16 mouse cellular contexts compared by ENCODE assay signal in the genomic region with DNA sequence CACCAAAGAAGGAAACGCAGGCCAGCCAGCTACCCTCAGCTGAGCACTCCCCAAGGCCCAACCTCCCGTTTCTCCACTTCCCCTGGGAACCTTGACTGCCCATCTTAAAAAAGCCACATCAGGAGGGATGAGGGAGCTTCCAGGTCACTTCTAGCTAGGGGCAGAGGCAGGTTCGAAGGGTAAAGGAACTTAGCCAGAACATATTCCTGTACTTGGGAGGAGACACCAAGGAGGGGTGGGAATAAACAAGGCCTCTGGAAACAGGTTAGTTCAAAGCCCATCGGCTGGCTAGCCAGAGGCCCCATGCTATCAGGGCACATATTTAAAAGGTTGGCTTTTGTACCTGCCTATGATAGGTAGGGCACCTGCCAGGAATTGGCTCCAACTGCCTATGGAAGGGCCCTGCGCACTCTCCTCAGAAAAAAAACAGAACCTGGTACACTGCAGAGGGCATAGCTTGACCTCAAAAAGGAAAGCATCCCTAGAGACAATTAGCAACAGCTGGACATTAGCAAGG. TPM values are rescaled to one million over a fixed set of nuclear protein-coding genes. Genes with fewer than 3 reads are reported as not detected.
DNase-seq lines count a peak whose midpoint lies in the region; ATAC-seq and TF ChIP-seq lines count a peak whose summit lies in the region.
"Had no signal": no experiment of that assay in that cellular context is flagged by ENCODE, and none has a peak within 500 bp of the region (broad histone marks: within the 10 kb centered on the region; RNA-seq: fewer than 3 reads in every experiment).

No protein-coding gene starts in this region.

- H3K4me2 ChIP-seq in embryonic facial prominence, embryonic 13.5 days, result 0 out of 2 replicates have a peak overlapping the region, but pooled peaks have one; percentile 72
- H3K4me2 ChIP-seq in forebrain, postnatal 0 days (ENCODE audit: low read depth), result peak overlapping the region; percentile 79
- peak overlapping the region; percentile 89 for H3K4me2 ChIP-seq in midbrain, embryonic 13.5 days (replicated peaks)

- no peak overlapping the region for H3K27ac ChIP-seq in embryonic facial prominence, embryonic 13.5 days
- no peak overlapping the region; the same call in 1 of the 2 replicates for H3K27ac ChIP-seq in embryonic facial prominence, embryonic 10.5 days (replicated peaks)
- H3K27ac ChIP-seq in forebrain, postnatal 0 days (ENCODE audit: low read depth, low read length), result no peak overlapping the region
- no peak overlapping the region for H3K27ac ChIP-seq in midbrain, embryonic 13.5 days
- H3K27ac ChIP-seq: limb, embryonic 12.5 days had no signal

- no peak overlapping the region for H3K9ac ChIP-seq in embryonic facial prominence, embryonic 13.5 days
- no peak overlapping the region; the same call in 1 of the 2 replicates for H3K9ac ChIP-seq in forebrain, postnatal 0 days
- H3K9ac ChIP-seq in midbrain, embryonic 13.5 days (replicated peaks), result no peak overlapping the region
- H3K9ac ChIP-seq: embryonic facial prominence, embryonic 12.5 days; limb, embryonic 12.5 days had no signal

- H3K36me3 ChIP-seq in embryonic facial prominence, embryonic 13.5 days, result no peaks in the 10 kb centered on the region
- 0 out of 2 replicates have a peak, but pooled peaks cover 4% of the 10 kb centered on the region for H3K36me3 ChIP-seq in embryonic facial prominence, embryonic 10.5 days (replicated peaks)
- H3K36me3 ChIP-seq in E14TG2a.4 (ENCODE audit: insufficient read depth, low read length), result peaks cover 23% of the 10 kb centered on the region
- H3K36me3 ChIP-seq in forebrain, postnatal 0 days (ENCODE audit: insufficient read depth), result no peaks in the 10 kb centered on the region
- H3K36me3 ChIP-seq in midbrain, embryonic 13.5 days, result no peaks in the 10 kb centered on the region
- H3K36me3 ChIP-seq: embryonic facial prominence, embryonic 12.5 days; limb, embryonic 12.5 days had no signal

- H3K9me3 ChIP-seq in embryonic facial prominence, embryonic 13.5 days, result no peaks in the 10 kb centered on the region
- no peaks in the 10 kb centered on the region for H3K9me3 ChIP-seq in embryonic facial prominence, embryonic 10.5 days
- H3K9me3 ChIP-seq in E14TG2a.4 (ENCODE audit: low read length), result no peaks in the 10 kb centered on the region
- H3K9me3 ChIP-seq in forebrain, postnatal 0 days (ENCODE audit: low read length), result no peaks in the 10 kb centered on the region
- no peaks in the 10 kb centered on the region for H3K9me3 ChIP-seq in midbrain, embryonic 13.5 days
- H3K9me3 ChIP-seq: embryonic facial prominence, embryonic 12.5 days; limb, embryonic 12.5 days had no signal

- peaks cover 70% of the 10 kb centered on the region for H3K4me1 ChIP-seq in embryonic facial prominence, embryonic 13.5 days
- H3K4me1 ChIP-seq in embryonic facial prominence, embryonic 10.5 days, result peaks cover 85% of the 10 kb centered on the region
- H3K4me1 ChIP-seq in E14TG2a.4 (replicated peaks; ENCODE audit: low read depth, low read length), result peaks cover 88% of the 10 kb centered on the region
- H3K4me1 ChIP-seq in forebrain, postnatal 0 days (ENCODE audit: insufficient read depth), result peaks cover 42% of the 10 kb centered on the region
- peaks cover 66% of the 10 kb centered on the region for H3K4me1 ChIP-seq in midbrain, embryonic 13.5 days (replicated peaks)

- TF ChIP-seq CTCF in E14TG2a.4 (conservative IDR thresholded peaks at IDR 0.05; ENCODE audit: low read length), result no peak
- TF ChIP-seq CTCF in forebrain, postnatal 0 days (IDR thresholded peaks at IDR 0.05; ENCODE audit: low read depth), result no peak

- no peak for DNase-seq in embryonic facial prominence, embryonic 10.5 days (ENCODE audit: low spot score)
- DNase-seq in forebrain, postnatal 0 days, result no peak
- DNase-seq in B cell, adult 2 months, result no peak
- DNase-seq in thymus, postnatal 0 days (ENCODE audit: low spot score), result no peak
- no peak for DNase-seq in right cerebral cortex, postnatal 4 days

- H3K4me3 ChIP-seq in embryonic facial prominence, embryonic 13.5 days, result no peak overlapping the region
- no peak overlapping the region for H3K4me3 ChIP-seq in embryonic facial prominence, embryonic 10.5 days
- peak overlapping the region; percentile 90 for H3K4me3 ChIP-seq in E14TG2a.4 (replicated peaks; ENCODE audit: low read length)
- no peak overlapping the region for H3K4me3 ChIP-seq in forebrain, postnatal 0 days (ENCODE audit: low read depth, low read length)
- H3K4me3 ChIP-seq in midbrain, embryonic 13.5 days (replicated peaks), result peak overlapping the region; percentile 75; the same call in 1 of the 2 replicates

- no peak for ATAC-seq in embryonic facial prominence, embryonic 13.5 days (ENCODE audit: insufficient number of reproducible peaks, insufficient read depth, low FRiP score, low TSS enrichment, low read depth)
- no peak for ATAC-seq in forebrain, postnatal 0 days
- ATAC-seq in midbrain, embryonic 13.5 days, result no peak

- 0 out of 2 replicates have a peak, but pooled peaks cover 2% of the 10 kb centered on the region for H3K27me3 ChIP-seq in embryonic facial prominence, embryonic 13.5 days
- H3K27me3 ChIP-seq in embryonic facial prominence, embryonic 10.5 days (replicated peaks; ENCODE audit: low read depth, poor library complexity, severe bottlenecking), result peaks cover 14% of the 10 kb centered on the region
- H3K27me3 ChIP-seq in E14TG2a.4 (ENCODE audit: insufficient read depth, low read length), result peaks cover 3% of the 10 kb centered on the region; the same call in 1 of the 2 replicates
- no peaks in the 10 kb centered on the region for H3K27me3 ChIP-seq in forebrain, postnatal 0 days (ENCODE audit: insufficient read depth, low read length)
- H3K27me3 ChIP-seq in midbrain, embryonic 13.5 days, result 0 out of 2 replicates have a peak, but pooled peaks cover 3% of the 10 kb centered on the region
- H3K27me3 ChIP-seq: embryonic facial prominence, embryonic 12.5 days had no signal

- 83% methylated on average over 5 of the region's 5 CpGs for WGBS in embryonic facial prominence, embryonic 13.5 days
- 87% methylated on average over 5 of the region's 5 CpGs for WGBS in embryonic facial prominence, embryonic 10.5 days
- WGBS in forebrain, postnatal 0 days, result 95% methylated on average over 5 of the region's 5 CpGs
- WGBS in midbrain, embryonic 13.5 days, result 90% methylated on average over 5 of the region's 5 CpGs

RNA-seq across cellular contexts. Expression of gene Itpk1, which starts 3.0 kb away (rescaled TPM):
- 10.4 and 10.8 TPM in 2 replicates for polyA plus RNA-seq in embryonic facial prominence, embryonic 13.5 days (2015; fragmentation: Nextera tagmentation; extraction: Ambion mirVana)
- 13.7 and 17.7 TPM in 2 replicates for polyA plus RNA-seq in embryonic facial prominence, embryonic 10.5 days (2016; fragmentation: Nextera tagmentation; extraction: Ambion mirVana)
- total RNA-seq in forebrain, postnatal 0 days (2014; rRNA removed), result 47.5 and 66.5 TPM in 2 replicates
- polyA plus RNA-seq in forebrain, postnatal 0 days (2015; fragmentation: Nextera tagmentation; extraction: Ambion mirVana), result 47.6 and 50.8 TPM in 2 replicates
- 19.7 and 20.7 TPM in 2 replicates for polyA plus RNA-seq in midbrain, embryonic 13.5 days (2015; fragmentation: Nextera tagmentation; extraction: Ambion mirVana)
- polyA plus RNA-seq in thymus, postnatal 0 days (2015; fragmentation: Nextera tagmentation; extraction: Ambion mirVana), result 18.6 and 19.9 TPM in 2 replicates

RNA-seq across cellular contexts. Expression of gene Moap1, which starts 41.7 kb away (rescaled TPM):
- polyA plus RNA-seq in embryonic facial prominence, embryonic 13.5 days (2015; fragmentation: Nextera tagmentation; extraction: Ambion mirVana), result 25.5 and 25.7 TPM in 2 replicates
- polyA plus RNA-seq in embryonic facial prominence, embryonic 10.5 days (2016; fragmentation: Nextera tagmentation; extraction: Ambion mirVana), result 35.4 and 36.9 TPM in 2 replicates
- 35.0 and 47.2 TPM in 2 replicates for total RNA-seq in forebrain, postnatal 0 days (2014; rRNA removed)
- polyA plus RNA-seq in forebrain, postnatal 0 days (2015; fragmentation: Nextera tagmentation; extraction: Ambion mirVana), result 53.4 and 61.4 TPM in 2 replicates
- polyA plus RNA-seq in midbrain, embryonic 13.5 days (2015; fragmentation: Nextera tagmentation; extraction: Ambion mirVana), result 52.3 and 54.8 TPM in 2 replicates
- polyA plus RNA-seq in thymus, postnatal 0 days (2015; fragmentation: Nextera tagmentation; extraction: Ambion mirVana), result 15.3 and 16.1 TPM in 2 replicates

RNA-seq across cellular contexts. Expression of gene Tmem251, which starts 41.8 kb away (rescaled TPM):
- polyA plus RNA-seq in embryonic facial prominence, embryonic 13.5 days (2015; fragmentation: Nextera tagmentation; extraction: Ambion mirVana), result 9.7 and 10.9 TPM in 2 replicates
- polyA plus RNA-seq in embryonic facial prominence, embryonic 10.5 days (2016; fragmentation: Nextera tagmentation; extraction: Ambion mirVana), result 9.7 and 11.2 TPM in 2 replicates
- 5.7 and 6.0 TPM in 2 replicates for total RNA-seq in forebrain, postnatal 0 days (2014; rRNA removed)
- 12.9 and 13.1 TPM in 2 replicates for polyA plus RNA-seq in forebrain, postnatal 0 days (2015; fragmentation: Nextera tagmentation; extraction: Ambion mirVana)
- 12.4 and 13.3 TPM in 2 replicates for polyA plus RNA-seq in midbrain, embryonic 13.5 days (2015; fragmentation: Nextera tagmentation; extraction: Ambion mirVana)
- 18.6 and 20.5 TPM in 2 replicates for polyA plus RNA-seq in thymus, postnatal 0 days (2015; fragmentation: Nextera tagmentation; extraction: Ambion mirVana)

RNA-seq across cellular contexts. Expression of gene Gm28051, which starts 55.8 kb away (rescaled TPM):
- polyA plus RNA-seq in embryonic facial prominence, embryonic 13.5 days (2015; fragmentation: Nextera tagmentation; extraction: Ambion mirVana), result not detected in 2 replicates
- not detected in 2 replicates for polyA plus RNA-seq in embryonic facial prominence, embryonic 10.5 days (2016; fragmentation: Nextera tagmentation; extraction: Ambion mirVana)
- not detected in 2 replicates for total RNA-seq in forebrain, postnatal 0 days (2014; rRNA removed)
- not detected in 2 replicates for polyA plus RNA-seq in forebrain, postnatal 0 days (2015; fragmentation: Nextera tagmentation; extraction: Ambion mirVana)
- polyA plus RNA-seq in midbrain, embryonic 13.5 days (2015; fragmentation: Nextera tagmentation; extraction: Ambion mirVana), result not detected in 2 replicates
- not detected in 2 replicates for polyA plus RNA-seq in thymus, postnatal 0 days (2015; fragmentation: Nextera tagmentation; extraction: Ambion mirVana)
- total RNA-seq: granulocyte monocyte progenitor cell, adult 5-6 weeks; heart, postnatal 10 days; layer of hippocampus, postnatal 10 days had no signal
- polyA plus RNA-seq: embryonic facial prominence, embryonic 12.5 days; frontal cortex, adult 2 months; limb, embryonic 12.5 days; macrophage; thymus, adult 2 months had no signal

RNA-seq across cellular contexts. Expression of gene Gon7, which starts 55.9 kb away (rescaled TPM):
- polyA plus RNA-seq in embryonic facial prominence, embryonic 13.5 days (2015; fragmentation: Nextera tagmentation; extraction: Ambion mirVana), result 36.0 and 38.9 TPM in 2 replicates
- 49.3 and 53.7 TPM in 2 replicates for polyA plus RNA-seq in embryonic facial prominence, embryonic 10.5 days (2016; fragmentation: Nextera tagmentation; extraction: Ambion mirVana)
- 27.1 and 27.7 TPM in 2 replicates for total RNA-seq in forebrain, postnatal 0 days (2014; rRNA removed)
- 36.1 and 41.7 TPM in 2 replicates for polyA plus RNA-seq in forebrain, postnatal 0 days (2015; fragmentation: Nextera tagmentation; extraction: Ambion mirVana)
- 55.0 and 57.9 TPM in 2 replicates for polyA plus RNA-seq in midbrain, embryonic 13.5 days (2015; fragmentation: Nextera tagmentation; extraction: Ambion mirVana)
- 28.4 and 31.8 TPM in 2 replicates for polyA plus RNA-seq in thymus, postnatal 0 days (2015; fragmentation: Nextera tagmentation; extraction: Ambion mirVana)

Comparison
In these comparisons a context has a peak if more than half of its experiments do, and no peak if none do; other contexts are left out.
1. H3K4me3 ChIP-seq: peak in E14TG2a.4 (single experiment) and midbrain, embryonic 13.5 days (single experiment); none in embryonic facial prominence, embryonic 13.5 days (single experiment), embryonic facial prominence, embryonic 10.5 days (single experiment) and forebrain, postnatal 0 days (single experiment).
2. Peak in every context shown above with its lines, with median percentiles within 50 percentile points of each other: H3K4me2 ChIP-seq.